Mouse (Mus musculus): ENCODE measurements at regions not wholly inside any gene's neighbourhood (a gene's known extent, or its start where the extent isn't known, plus 50 kb on each side); places are given as distances from the start of the nearest gene placed in this dataset.

- no peak for DNase-seq (ENCODE audit: low spot score in 2 of 2)
Observed at GRCm38 (mm10) chr10:23488996-23489395, 138.4 kb upstream of the Eya4 start.

- DNase-seq (ENCODE audit: low spot score in 2 of 2): no peak
Observed at GRCm38 (mm10) chr10:23480474-23480873, 129.9 kb upstream of the Eya4 start.

- no peak for DNase-seq (ENCODE audit: low spot score in 2 of 2)
Observed at GRCm38 (mm10) chr10:23478902-23479301, 128.3 kb upstream of the Eya4 start.

GRCm38 (mm10) chr10:23477104-23477503, 126.5 kb upstream of the Eya4 start:
- DNase-seq (ENCODE audit: low spot score in 2 of 2): no peak

GRCm38 (mm10) chr10:23450997-23451396, 100.4 kb upstream of the Eya4 start:
- DNase-seq (ENCODE audit: low spot score in 2 of 2): no peak

- DNase-seq (ENCODE audit: low spot score in 2 of 2): no peak
Observed at GRCm38 (mm10) chr10:23450647-23450979, 100.0 kb upstream of the Eya4 start.

- DNase-seq (ENCODE audit: low spot score in 2 of 2): no peak
Observed at GRCm38 (mm10) chr10:23449860-23450646, 99.5 kb upstream of the Eya4 start.

- no peak for DNase-seq (ENCODE audit: low spot score in 2 of 2)
Observed at GRCm38 (mm10) chr10:23448976-23449859, 98.6 kb upstream of the Eya4 start.

GRCm38 (mm10) chr10:23430376-23430775, 79.8 kb upstream of the Eya4 start:
- no peak for DNase-seq (ENCODE audit: low spot score in 2 of 2)

GRCm38 (mm10) chr10:23413794-23414518, 63.4 kb upstream of the Eya4 start:
- DNase-seq (ENCODE audit: low spot score in 2 of 2): no peak

GRCm38 (mm10) chr10:23403351-23403938, 52.9 kb upstream of the Eya4 start:
- no peak for DNase-seq (ENCODE audit: low spot score in 2 of 2)

All from right cerebral cortex, postnatal 36 days (tissue).